Mouse (Mus musculus) forelimb bud, embryonic 11.5 days (tissue): ENCODE data around the gene Gabrb3.
"Not testable (repeated sequence)": the region's sequence is repeated elsewhere in the genome, so short reads cannot be mapped to it uniquely, and the experiment has no call there.

Source experiments
- DNase-seq: peaks from one replicate; pipeline ENCODE4 v3.0.0-alpha.2; 2012; ENCODE audit warnings: low read depth, low spot score

Gabrb3 gene

GRCm38 (mm10) chr7:57706092-57706491, 286.6 kb downstream of the Gabrb3 start:
- no peak for DNase-seq

GRCm38 (mm10) chr7:57706976-57707740, 287.7 kb downstream of the Gabrb3 start:
- no peak for DNase-seq

GRCm38 (mm10) chr7:57711709-57712108, 292.2 kb downstream of the Gabrb3 start:
- DNase-seq, result no peak

GRCm38 (mm10) chr7:57746836-57747235, 327.3 kb downstream of the Gabrb3 start:
- peak; percentile 62 for DNase-seq

DNA sequence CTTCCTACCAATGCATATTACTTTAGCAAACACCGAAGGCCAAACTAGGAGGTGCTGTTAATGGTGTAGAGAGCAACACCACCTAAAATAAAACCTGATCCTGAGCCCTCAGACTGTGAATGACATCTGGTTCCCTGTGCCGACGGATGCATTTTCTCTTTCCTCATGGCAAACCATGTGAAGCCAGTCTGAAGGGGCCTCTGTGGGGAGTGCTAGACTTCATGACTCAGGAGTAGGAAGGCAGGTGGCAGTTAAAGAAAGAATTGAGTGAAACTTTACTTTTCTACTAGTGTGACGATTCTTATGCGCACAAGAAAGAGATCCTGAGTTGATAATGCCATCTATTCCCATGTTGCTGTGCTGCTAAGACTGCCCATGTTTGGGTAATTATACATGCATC, 341.0 kb downstream of the Gabrb3 start:
- no peak for DNase-seq

GRCm38 (mm10) chr7:57778754-57779153, 359.3 kb downstream of the Gabrb3 start:
- no peak for DNase-seq

- DNase-seq, result not testable (repeated sequence)
These were observed 366.6 kb downstream of the Gabrb3 start for GRCm38 (mm10) chr7:57786102-57786501.

GRCm38 (mm10) chr7:57787520-57787919, 368.0 kb downstream of the Gabrb3 start:
- DNase-seq, result no peak

GRCm38 (mm10) chr7:57803266-57803665, 383.8 kb downstream of the Gabrb3 start:
- DNase-seq, result no peak

GRCm38 (mm10) chr7:57813716-57814115, 394.2 kb downstream of the Gabrb3 start:
- DNase-seq, result no peak

GRCm38 (mm10) chr7:57842383-57842896, 422.9 kb downstream of the Gabrb3 start:
- DNase-seq, result no peak

DNA sequence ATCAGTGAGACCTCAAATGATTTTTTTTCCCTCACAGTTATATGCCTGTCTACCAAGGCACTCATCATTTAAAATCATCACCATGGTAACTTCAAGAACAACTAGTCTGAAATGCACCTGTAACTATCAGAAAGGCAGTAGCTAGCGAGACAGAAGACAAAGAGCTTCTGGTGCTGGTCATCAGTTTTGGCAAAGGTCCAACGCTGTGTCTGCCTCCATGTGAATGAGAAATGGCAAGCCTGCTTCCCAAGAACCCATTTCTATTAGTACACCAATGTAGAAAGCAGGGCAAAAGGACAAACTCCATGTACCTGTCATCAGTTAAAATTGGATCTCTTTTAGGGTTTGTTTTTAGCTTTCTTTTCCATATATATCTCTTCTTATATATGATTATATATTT, 448.5 kb downstream of the Gabrb3 start:
- no peak for DNase-seq
